Mouse (Mus musculus) myocyte (in vitro differentiated cells): ENCODE results near the gene Lpin2.

Source experiments
- CEBPB ChIP-seq: IDR thresholded peaks from 2 replicates; pipeline ENCODE4 v1.6.1; 2011; ENCODE audit warnings: mild to moderate bottlenecking, moderate library complexity; ENCODE audit not compliant: poor library complexity, insufficient read depth, severe bottlenecking
- E2F4 ChIP-seq: IDR thresholded peaks from one replicate; pipeline ENCODE4 v1.6.1; 2011; ENCODE audit warnings: mild to moderate bottlenecking, control low read depth, moderate library complexity; ENCODE audit not compliant: insufficient read depth
- MAX ChIP-seq: IDR thresholded peaks from one replicate; pipeline ENCODE4 v1.6.1; 2011; ENCODE audit warnings: low read depth, mild to moderate bottlenecking, control low read depth
- MYOD1 ChIP-seq, 3 experiments: IDR thresholded peaks; one replicate each; pipeline ENCODE4 v1.6.1; 2011; ENCODE audit warnings: control low read depth in 2 of 3, low read depth in 2 of 3, mild to moderate bottlenecking in 2 of 3, moderate library complexity in 1 of 3; ENCODE audit not compliant: insufficient read length in 2 of 3, control insufficient read depth in 1 of 3
- MYOG ChIP-seq, 3 experiments: IDR thresholded peaks; one replicate each; pipeline ENCODE4 v1.6.1; 2011; ENCODE audit warnings: control low read depth in 2 of 3, low read depth in 2 of 3, mild to moderate bottlenecking in 2 of 3; ENCODE audit not compliant: insufficient read length in 2 of 3, control insufficient read depth in 1 of 3, insufficient read depth in 1 of 3
- POLR2A ChIP-seq: IDR thresholded peaks from one replicate; pipeline ENCODE4 v1.6.1; 2011; ENCODE audit warnings: low read depth, mild to moderate bottlenecking, control low read depth, moderate library complexity; ENCODE audit not compliant: insufficient read length
- POLR2AphosphoS2 ChIP-seq: IDR thresholded peaks from one replicate; pipeline ENCODE4 v1.6.1; 2011; ENCODE audit warnings: low read depth, control low read depth; ENCODE audit not compliant: insufficient read length
- REST ChIP-seq: IDR thresholded peaks from one replicate; pipeline ENCODE4 v1.6.1; 2011; ENCODE audit warnings: mild to moderate bottlenecking, control low read depth, moderate library complexity; ENCODE audit not compliant: insufficient read depth, insufficient read length
- SRF ChIP-seq: IDR thresholded peaks from one replicate; pipeline ENCODE4 v1.6.1; 2011; ENCODE audit warnings: low read depth; ENCODE audit not compliant: control insufficient read depth, insufficient read length
- TCF12 ChIP-seq: IDR thresholded peaks from one replicate; pipeline ENCODE4 v1.6.1; 2011; ENCODE audit warnings: mild to moderate bottlenecking, control low read depth; ENCODE audit not compliant: poor library complexity, insufficient read depth, severe bottlenecking
- TCF3 ChIP-seq: IDR thresholded peaks from one replicate; pipeline ENCODE4 v1.6.1; 2011; ENCODE audit warnings: low read depth, control low read depth; ENCODE audit not compliant: insufficient read length
- USF1 ChIP-seq: IDR thresholded peaks from one replicate; pipeline ENCODE4 v1.6.1; 2011; ENCODE audit warnings: low read depth, mild to moderate bottlenecking, control low read depth, moderate library complexity

DNA sequence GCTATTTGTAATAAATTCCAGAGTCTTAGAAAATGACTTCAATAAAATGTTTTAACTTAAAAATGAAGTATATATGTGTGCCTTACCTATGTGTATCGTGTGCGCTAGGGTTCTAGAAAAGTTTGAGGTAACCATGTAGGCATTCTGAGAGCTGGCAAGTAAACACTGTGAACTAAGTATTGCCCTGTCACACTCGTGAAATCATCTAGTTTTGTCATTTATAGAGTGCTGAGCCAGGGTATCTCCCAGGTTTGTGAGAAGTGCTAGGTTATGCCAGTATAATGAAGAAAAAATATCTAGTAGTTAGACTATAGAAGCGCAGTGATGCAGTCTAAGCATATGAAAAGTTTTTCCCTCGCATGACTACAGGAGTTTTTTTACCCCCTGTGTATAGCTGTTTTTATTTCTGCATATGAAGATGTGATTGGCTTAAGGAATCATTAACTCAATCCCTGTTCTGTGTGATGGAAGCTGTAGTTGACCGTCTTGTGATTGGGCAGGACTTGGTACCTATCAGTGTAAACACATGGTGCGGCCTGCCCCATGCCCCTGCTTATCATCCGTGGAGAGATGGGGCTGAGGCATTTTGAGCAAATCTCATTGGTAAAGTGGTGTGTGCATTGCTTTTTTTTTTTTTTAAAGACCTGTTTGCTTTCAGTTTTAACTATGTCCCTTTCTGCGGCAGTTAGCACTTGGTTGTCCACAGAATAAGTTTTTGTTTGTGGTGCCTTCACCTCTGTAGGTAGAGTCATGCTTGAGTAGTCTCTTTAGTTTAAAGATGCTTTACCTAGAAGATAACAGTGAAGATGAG is 21.8 kb downstream of the Lpin2 start:
- TF ChIP-seq POLR2A (no peak), POLR2AphosphoS2 (no peak), MYOD1 (IDR thresholded peaks at IDR 0.05; ENCODE audit: control insufficient read depth in 1 of 3, insufficient read length in 2 of 3, low read depth in 2 of 3) (no peak), MAX (no peak), E2F4 (no peak), TCF12 (no peak), MYOG (IDR thresholded peaks at IDR 0.05; ENCODE audit: control insufficient read depth in 1 of 3, insufficient read depth in 1 of 3, insufficient read length in 2 of 3, low read depth in 2 of 3) (no peak), CEBPB (no peak), TCF3 (no peak), USF1 (no peak), REST (no peak), SRF (no peak)
